Mouse (Mus musculus): Measurements from ENCODE around the gene Lhfpl3. TPM values are rescaled to one million over a fixed set of nuclear protein-coding genes. Genes with fewer than 3 reads are reported as not detected.

The Lhfpl3 gene
- total RNA-seq, 2 experiments from 2014 or later, result 0.07 to 0.09 TPM

DNA sequence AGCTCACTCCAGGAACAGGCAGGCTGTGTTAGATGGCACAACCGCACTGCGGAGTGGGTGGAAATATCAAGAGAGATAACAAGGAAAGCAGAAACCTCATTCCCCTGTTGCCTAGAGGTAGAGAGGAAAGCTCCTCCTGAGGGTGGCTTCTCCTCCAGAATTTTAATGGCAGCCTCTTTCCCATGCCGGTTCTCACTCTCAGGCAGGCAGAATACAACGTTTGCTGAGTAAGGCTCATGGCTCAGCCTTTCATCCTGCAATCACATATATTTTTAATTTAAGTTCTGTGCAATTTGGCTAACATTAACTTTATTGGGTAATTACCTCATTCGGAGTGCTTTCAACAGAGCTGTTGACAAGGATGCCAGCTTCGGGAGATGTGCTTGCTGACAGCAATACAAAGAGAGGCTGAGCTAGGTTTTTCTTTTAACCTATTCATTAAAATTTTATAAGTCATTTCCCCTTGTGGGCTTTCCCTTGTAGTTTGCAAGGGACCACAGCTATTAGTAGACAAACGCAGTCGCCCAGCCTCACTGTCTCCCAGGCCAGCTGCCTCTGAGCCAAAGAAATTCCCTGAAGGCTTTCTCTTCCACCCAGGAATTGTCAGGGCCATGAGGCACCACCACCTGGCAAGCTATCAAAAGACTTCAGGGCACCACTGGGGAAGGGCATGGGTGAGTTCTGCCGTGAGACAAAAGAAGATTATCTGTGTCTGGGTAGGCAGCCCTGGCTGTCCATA is 394.5 kb downstream of the Lhfpl3 start:
- DNase-seq (ENCODE audit: low spot score), result no peak

- DNase-seq (ENCODE audit: low spot score), result no peak
These were observed 407.4 kb downstream of the Lhfpl3 start for GRCm38 (mm10) chr5:23153210-23153609.

GRCm38 (mm10) chr5:23154439-23154838 is 408.6 kb downstream of the Lhfpl3 start:
- no peak for DNase-seq (ENCODE audit: low spot score)

GRCm38 (mm10) chr5:23165947-23166350 is 420.1 kb downstream of the Lhfpl3 start:
- DNase-seq (ENCODE audit: low spot score), result no peak

GRCm38 (mm10) chr5:23166658-23167057 is 420.8 kb downstream of the Lhfpl3 start:
- DNase-seq (ENCODE audit: low spot score), result no peak

GRCm38 (mm10) chr5:23189633-23190032 is 443.8 kb downstream of the Lhfpl3 start:
- DNase-seq (ENCODE audit: low spot score), result no peak

GRCm38 (mm10) chr5:23196879-23197278 is 451.0 kb downstream of the Lhfpl3 start:
- no peak for DNase-seq (ENCODE audit: low spot score)

- DNase-seq (ENCODE audit: low spot score), result no peak
These were observed 467.2 kb downstream of the Lhfpl3 start for GRCm38 (mm10) chr5:23213086-23213485.

- DNase-seq (ENCODE audit: low spot score), result no peak
These were observed 468.8 kb downstream of the Lhfpl3 start for GRCm38 (mm10) chr5:23214646-23215045.

- DNase-seq (ENCODE audit: low spot score), result no peak
These were observed 473.8 kb downstream of the Lhfpl3 start for GRCm38 (mm10) chr5:23219655-23220054.

- peak; percentile 53 for DNase-seq (ENCODE audit: low spot score)
These were observed 479.1 kb downstream of the Lhfpl3 start for GRCm38 (mm10) chr5:23224759-23225536.

DNA sequence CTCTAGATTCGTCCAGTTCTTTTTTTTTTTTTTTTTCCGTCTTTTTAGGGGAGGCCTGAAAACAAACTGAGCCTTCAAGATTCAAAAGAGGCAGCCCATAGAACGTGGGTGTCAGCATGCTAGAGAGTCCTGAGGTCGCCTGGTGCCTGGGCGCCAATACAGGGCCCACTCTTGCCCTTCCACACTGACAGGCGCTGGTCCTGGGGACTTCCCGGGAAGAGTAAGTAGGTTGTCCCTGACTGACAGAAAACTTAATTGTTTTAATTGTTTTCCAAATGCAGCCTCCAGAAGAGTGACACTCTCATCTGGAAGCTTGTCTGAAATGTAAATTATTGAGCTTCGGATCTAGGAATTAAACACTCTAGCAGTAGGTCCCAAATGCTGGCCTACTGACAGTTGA is 479.8 kb downstream of the Lhfpl3 start:
- DNase-seq (ENCODE audit: low spot score), result no peak

DNA sequence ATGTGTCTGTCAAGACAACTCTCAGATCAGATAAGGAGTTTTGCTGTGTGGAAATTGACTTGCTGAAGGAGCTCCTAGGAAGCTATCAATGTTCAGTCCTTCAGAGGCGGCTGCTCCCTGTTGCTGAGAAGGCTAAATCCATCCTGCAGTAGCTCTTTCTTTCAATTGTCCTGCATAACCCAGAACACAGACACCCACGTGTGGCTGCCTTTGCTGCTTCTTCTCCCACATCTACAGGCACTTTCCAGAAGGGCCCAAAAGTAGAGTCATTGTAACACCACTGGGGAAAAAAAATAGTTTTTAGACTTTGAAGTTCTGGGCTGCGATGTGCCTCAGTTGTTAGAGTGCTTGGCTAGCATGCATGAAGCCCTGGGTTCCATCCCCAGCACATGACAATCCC is 480.9 kb downstream of the Lhfpl3 start:
- DNase-seq (ENCODE audit: low spot score), result no peak

DNA sequence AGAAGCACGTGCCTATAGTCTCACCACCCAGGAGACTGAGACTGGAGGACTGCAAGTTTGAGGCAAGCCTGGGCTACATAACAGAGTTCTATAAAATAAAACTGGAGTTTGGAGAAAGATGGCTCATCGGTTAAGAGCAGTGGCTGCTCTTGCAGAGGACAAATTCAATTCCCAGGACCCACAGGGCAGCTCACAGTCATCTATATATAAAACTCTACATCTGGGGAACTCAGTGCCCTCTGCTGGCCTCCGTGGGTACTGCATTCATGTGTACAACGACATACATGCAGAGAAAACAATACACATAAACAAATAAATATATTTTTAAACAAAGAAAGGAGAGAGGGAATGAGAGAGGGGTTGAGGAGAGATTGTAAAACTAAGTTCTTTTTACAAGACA is 501.1 kb downstream of the Lhfpl3 start:
- DNase-seq (ENCODE audit: low spot score), result peak; percentile 25

DNA sequence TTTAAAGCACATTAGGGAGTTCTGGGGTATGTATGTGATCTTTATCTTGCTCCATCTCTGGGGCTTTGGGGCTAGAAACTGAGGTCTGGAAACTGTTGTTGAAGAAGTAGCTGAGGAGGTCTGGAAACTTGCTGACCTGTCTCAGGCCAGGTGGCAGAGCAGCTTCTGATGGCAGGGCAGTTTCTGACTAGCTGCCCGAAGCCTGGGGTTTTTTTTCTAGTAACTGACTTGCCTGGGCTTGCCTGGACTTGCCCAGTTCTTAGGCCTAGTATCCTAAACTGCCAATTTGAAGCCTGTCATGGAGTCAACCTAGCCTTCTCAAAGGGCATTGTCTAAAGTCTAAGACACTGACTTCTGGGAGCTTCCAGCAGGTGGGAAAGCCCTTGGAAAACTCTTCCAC is 501.9 kb downstream of the Lhfpl3 start:
- no peak for DNase-seq (ENCODE audit: low spot score)

- DNase-seq (ENCODE audit: low spot score), result no peak
These were observed 502.4 kb downstream of the Lhfpl3 start for GRCm38 (mm10) chr5:23248303-23248702.

- DNase-seq (ENCODE audit: low spot score), result no peak
These were observed 504.3 kb downstream of the Lhfpl3 start for GRCm38 (mm10) chr5:23249896-23250875.

DNA sequence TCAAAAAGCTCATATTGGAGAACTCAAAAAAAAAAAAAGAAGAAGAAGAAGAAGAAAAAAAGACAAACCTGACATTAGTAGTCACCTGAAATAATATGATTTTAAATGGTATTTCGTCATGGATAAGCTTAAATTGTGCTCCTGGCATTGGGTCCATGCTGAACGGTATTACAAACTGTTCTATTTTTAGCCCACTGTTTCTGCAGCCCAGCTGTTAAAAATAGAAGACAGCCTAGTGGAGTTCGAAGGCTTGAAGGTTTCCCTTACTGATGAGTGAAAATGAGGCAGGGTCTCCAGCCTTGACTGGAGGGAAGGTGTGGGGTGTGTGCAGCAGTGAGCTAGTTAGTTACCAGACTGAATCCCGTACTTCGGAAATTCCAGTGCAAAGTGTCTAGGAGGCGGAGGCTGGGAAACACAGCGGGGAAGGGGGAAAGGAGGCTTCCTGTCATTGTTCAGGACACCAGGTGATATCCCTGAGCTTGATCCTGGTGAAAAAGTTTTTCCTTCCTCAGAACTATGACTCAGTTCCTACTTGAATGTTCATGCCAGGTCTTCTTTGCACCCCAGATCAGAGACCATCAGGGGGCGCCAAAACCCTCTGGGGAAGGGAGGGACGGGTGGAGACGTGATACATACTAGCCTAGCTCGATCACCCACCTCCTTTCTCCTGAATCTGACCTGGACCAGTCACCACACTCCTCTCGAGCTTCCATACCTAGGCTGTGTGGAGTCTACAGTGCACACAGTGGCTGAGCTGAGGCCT is 505.8 kb downstream of the Lhfpl3 start:
- peak; percentile 86 for DNase-seq (ENCODE audit: low spot score)

GRCm38 (mm10) chr5:23255816-23256418 is 510.1 kb downstream of the Lhfpl3 start:
- DNase-seq (ENCODE audit: low spot score), result no peak

DNA sequence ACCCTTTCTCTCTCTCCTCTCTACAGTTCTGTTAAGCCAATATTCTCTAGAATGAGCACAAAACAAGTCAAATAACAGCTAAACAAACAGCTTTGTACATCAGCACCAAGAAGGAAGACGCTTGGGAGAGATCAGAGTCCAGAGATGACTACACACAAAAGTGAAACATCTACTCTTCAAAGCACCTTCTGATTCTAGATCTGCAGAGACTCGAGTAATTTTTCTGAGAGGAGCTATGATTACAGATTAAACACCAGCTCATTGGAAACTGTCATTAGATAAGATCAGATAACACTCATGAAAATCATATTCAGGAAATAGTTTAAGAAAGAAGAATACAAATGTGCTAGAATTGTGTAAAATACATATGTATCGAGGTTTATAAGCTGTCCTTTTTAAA is 527.5 kb downstream of the Lhfpl3 start:
- DNase-seq (ENCODE audit: low spot score), result no peak
